Mouse (Mus musculus) bone marrow macrophage, adult 2 months (primary cell): Measurements from ENCODE around the gene Fbxo7.

ENCODE experiments used
- CTCF ChIP-seq: IDR thresholded peaks from 2 replicates; pipeline ENCODE4 v1.5.1; 2012; ENCODE audit warnings: low read depth, mild to moderate bottlenecking, low read length, moderate library complexity
- POLR2A ChIP-seq: IDR thresholded peaks from 2 replicates; pipeline ENCODE4 v1.6.1; 2012; ENCODE audit warnings: mild to moderate bottlenecking, low read depth, low read length, borderline replicate concordance

DNA sequence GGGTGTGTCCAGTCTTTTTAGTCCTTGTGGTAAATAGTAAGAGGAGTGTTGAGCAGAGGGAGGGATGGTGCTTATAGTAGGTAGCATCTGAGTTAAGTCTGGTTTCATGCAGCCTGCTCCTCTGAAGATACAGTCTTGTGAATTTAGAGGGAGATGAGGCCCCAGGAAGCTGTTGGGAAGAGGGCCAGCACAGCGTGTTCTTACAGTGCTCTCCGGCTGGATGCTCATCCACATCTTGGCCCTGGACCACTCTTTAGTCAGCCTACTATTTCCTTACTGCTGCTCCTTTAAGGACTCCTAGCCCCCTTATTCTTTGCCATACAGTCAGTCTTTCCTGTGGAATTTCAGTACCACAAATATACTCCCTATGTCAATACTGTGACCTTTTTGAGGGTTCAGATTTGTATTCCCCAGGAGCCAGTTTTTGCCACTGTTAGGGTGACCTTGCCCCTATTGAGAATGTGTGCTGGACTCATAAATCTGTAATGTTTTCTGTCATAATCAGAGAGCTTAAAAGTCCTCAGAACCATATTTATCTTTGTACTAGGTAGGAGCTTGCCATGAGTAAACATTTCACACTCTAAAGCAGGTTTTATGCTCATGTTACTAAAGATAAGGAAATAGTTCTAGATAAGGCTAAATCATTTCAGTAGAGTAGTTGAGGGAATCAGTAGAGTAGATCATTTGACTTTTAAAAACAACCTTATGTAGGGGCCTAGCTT lies 12.4 kb downstream of the Fbxo7 start:
- no peak for TF ChIP-seq CTCF
- no peak for TF ChIP-seq POLR2A
